Mouse (Mus musculus) hindbrain, embryonic 11.5 days (tissue): ENCODE data around the gene Tbc1d14. TPM values are rescaled to one million over a fixed set of nuclear protein-coding genes. Genes with fewer than 3 reads are reported as not detected.

ENCODE experiments used
- ATAC-seq: fragments of 200-750 bp; cut with Nextera tagmentation; 2 replicates; pipeline ENCODE4 v1.8.0; 2017; ENCODE audit warnings: mild to moderate bottlenecking, moderate TSS enrichment, moderate library complexity; ENCODE audit not compliant: low FRiP score
- DNase-seq: peaks from one replicate; pipeline ENCODE4 v3.0.0-alpha.2; 2015; ENCODE audit warnings: low spot score
- H3K27ac ChIP-seq: fragments of 300-500 bp; sonication (generic); 2 replicates; pipeline ENCODE4 v1.5.1; 2014; ENCODE audit warnings: mild to moderate bottlenecking, low read depth, low read length
- H3K27me3 ChIP-seq: fragments of 300-500 bp; sonication (generic); 2 replicates; pipeline ENCODE4 v1.6.1; 2014; ENCODE audit warnings: mild to moderate bottlenecking, low read length, moderate library complexity, mixed read lengths; ENCODE audit not compliant: control insufficient read depth, insufficient read depth
- H3K36me3 ChIP-seq: fragments of 300-500 bp; sonication (generic); 2 replicates; pipeline ENCODE4 v1.6.1; 2014; ENCODE audit warnings: mild to moderate bottlenecking, low read length, moderate library complexity, mixed read lengths; ENCODE audit not compliant: control insufficient read depth, insufficient read depth
- H3K4me1 ChIP-seq: fragments of 300-500 bp; sonication (generic); replicated peaks from 2 replicates; pipeline ENCODE4 v1.6.1; 2014; ENCODE audit warnings: low read length, mixed read lengths; ENCODE audit not compliant: control insufficient read depth, insufficient read depth
- H3K4me2 ChIP-seq: fragments of 300-500 bp; sonication (generic); replicated peaks from 2 replicates; pipeline ENCODE4 v1.6.1; 2014; ENCODE audit warnings: mild to moderate bottlenecking, low read depth, low read length
- H3K4me3 ChIP-seq: fragments of 300-500 bp; sonication (generic); 2 replicates; pipeline ENCODE4 v1.5.1; 2014; ENCODE audit warnings: low read depth, low read length
- H3K9ac ChIP-seq: fragments of 300-500 bp; sonication (generic); 2 replicates; pipeline ENCODE4 v1.6.1; 2014; ENCODE audit warnings: low read depth, low read length
- H3K9me3 ChIP-seq: fragments of 300-500 bp; sonication (generic); 2 replicates; pipeline ENCODE4 v1.6.1; 2016; ENCODE audit warnings: low read length; ENCODE audit not compliant: control insufficient read depth
- WGBS: fragments of 180-500 bp; shearing (Covaris S2); extraction: QIAGEN DNeasy Blood & Tissue Kit; methylation state at CpG from one replicate; pipeline ENCODE4 v1.1.7; 2014; 5-methylcytosine and 5-hydroxymethylcytosine counted together
- polyA plus RNA-seq: library from polyadenylated mRNA; unstranded; fragments of >200 nt; fragmentation: Nextera tagmentation; extraction: Ambion mirVana; gene quantifications from 2 replicates; pipeline ENCODE4 v1.2.1, GENCODE M21; 2014

Tbc1d14 gene
- polyA plus RNA-seq, 1 experiment from 2014 or later: 38.3 TPM

DNA sequence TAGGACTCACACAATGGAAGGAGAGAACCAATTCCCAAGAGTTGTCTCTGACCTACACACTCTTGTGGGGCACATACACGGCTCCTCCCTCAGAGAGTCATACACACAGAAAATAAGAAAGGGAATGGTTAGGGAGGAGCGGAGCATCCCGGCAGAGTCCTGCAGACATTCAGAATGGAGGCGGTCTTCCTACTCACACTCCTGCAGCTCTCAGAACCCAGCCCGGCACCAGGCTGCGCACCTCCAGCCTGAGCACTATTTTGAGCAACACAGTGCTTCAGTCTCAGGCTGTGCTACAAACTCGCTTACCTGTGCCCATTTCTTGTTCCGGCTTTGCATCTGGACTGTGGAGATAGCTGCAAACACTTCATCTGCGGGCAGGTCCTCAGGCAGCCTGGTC lies 98.4 kb downstream of the Tbc1d14 start:
- no peak overlapping the region for H3K9ac ChIP-seq
- no peaks in the 10 kb centered on the region for H3K9me3 ChIP-seq
- ATAC-seq (no peak), DNase-seq (no peak)
- H3K36me3 ChIP-seq: peaks cover 13% of the 10 kb centered on the region; the same call in 1 of the 2 replicates
- no peak overlapping the region for H3K4me2 ChIP-seq
- 92% methylated on average over 9 of the region's 9 CpGs for WGBS
- no peaks in the 10 kb centered on the region for H3K4me1 ChIP-seq
- no peaks in the 10 kb centered on the region for H3K27me3 ChIP-seq
- no peak overlapping the region for H3K27ac ChIP-seq
- H3K4me3 ChIP-seq: no peak overlapping the region

DNA sequence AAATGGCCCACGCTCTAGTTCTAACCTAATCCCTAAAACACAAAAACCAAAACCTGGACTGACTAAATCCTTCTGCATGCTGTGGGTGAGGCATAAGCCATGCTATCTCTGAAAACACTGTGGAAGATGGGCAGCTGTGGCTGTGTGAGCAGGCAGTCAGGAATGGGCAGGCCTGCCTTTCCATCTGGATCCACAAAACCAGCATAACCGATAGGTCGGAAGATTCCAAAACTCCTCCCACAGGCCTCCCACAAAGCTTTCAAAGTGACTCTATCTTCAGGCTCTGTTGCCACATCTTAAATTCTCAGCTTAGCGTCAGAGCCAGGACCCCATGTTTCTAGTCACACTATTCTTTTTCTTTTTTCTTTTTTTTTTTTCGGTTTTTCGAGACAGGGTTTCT lies 99.2 kb downstream of the Tbc1d14 start:
- Histone ChIP-seq H3K4me3 (no peak overlapping the region), H3K9me3 (no peaks in the 10 kb centered on the region), H3K27me3 (no peaks in the 10 kb centered on the region), H3K27ac (no peak overlapping the region), H3K36me3 (peaks cover 13% of the 10 kb centered on the region; the same call in 1 of the 2 replicates), H3K4me2 (no peak overlapping the region), H3K4me1 (no peaks in the 10 kb centered on the region), H3K9ac (no peak overlapping the region)
- ATAC-seq: no peak
- WGBS: 96% methylated on average over 6 of the region's 6 CpGs
- no peak for DNase-seq

DNA sequence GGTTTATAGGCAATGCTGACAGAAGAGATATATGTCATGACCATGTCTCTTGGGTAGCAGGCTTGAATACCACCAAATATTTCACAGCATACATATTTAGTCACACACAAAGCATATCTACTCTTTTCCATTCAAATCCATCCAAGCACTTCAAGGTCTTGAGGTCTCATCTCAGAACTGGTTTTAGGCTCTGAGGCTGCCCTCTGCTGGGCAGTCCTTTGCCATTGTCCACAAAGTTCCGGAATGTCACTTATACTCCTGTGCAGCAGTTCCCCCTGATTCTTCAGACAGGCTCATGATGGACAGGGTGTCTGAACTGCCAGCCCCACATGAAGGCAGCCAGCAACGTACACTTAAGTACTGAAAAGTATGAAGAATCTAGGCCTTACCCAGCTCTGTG lies 103.9 kb downstream of the Tbc1d14 start:
- 56% methylated on average over 2 of the region's 2 CpGs for WGBS
- ATAC-seq: no peak
- Histone ChIP-seq H3K4me2 (no peak overlapping the region), H3K27ac (no peak overlapping the region), H3K4me1 (peaks cover 5% of the 10 kb centered on the region), H3K27me3 (no peaks in the 10 kb centered on the region; the same call in 1 of the 2 replicates), H3K9ac (no peak overlapping the region), H3K4me3 (no peak overlapping the region), H3K9me3 (no peaks in the 10 kb centered on the region), H3K36me3 (peaks cover 6% of the 10 kb centered on the region; the same call in 1 of the 2 replicates)
- peak; percentile 46 for DNase-seq

DNA sequence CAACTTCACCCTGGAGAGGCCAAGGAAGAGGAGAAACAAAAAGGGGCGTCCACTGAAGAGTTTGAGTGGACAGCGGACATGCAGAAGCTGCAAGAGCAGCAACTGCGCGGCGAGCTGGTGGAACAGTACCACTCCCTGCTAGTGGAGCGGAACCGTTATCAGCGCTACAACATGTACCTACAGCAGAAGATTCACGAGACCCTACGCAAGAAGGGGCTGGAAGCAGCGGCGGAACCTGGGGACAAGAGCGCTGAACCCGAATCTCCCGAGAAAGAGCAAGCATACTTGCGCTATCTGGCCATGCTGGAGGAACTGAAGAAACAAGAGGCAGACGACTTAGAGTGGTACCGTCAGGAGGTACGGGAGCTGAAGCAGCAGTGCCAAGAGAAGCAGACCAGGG lies 107.8 kb downstream of the Tbc1d14 start:
- H3K36me3 ChIP-seq: no peaks in the 10 kb centered on the region
- H3K27ac ChIP-seq: no peak overlapping the region
- no peak for ATAC-seq
- peak overlapping the region; percentile 96 for H3K4me2 ChIP-seq
- H3K4me1 ChIP-seq: peaks cover 12% of the 10 kb centered on the region
- 33% methylated on average over 19 of the region's 19 CpGs for WGBS
- no peak overlapping the region; the same call in 1 of the 2 replicates for H3K9ac ChIP-seq
- DNase-seq: no peak
- no peaks in the 10 kb centered on the region for H3K9me3 ChIP-seq
- no peaks in the 10 kb centered on the region; the same call in 1 of the 2 replicates for H3K27me3 ChIP-seq
- H3K4me3 ChIP-seq: peak overlapping the region; percentile 55

DNA sequence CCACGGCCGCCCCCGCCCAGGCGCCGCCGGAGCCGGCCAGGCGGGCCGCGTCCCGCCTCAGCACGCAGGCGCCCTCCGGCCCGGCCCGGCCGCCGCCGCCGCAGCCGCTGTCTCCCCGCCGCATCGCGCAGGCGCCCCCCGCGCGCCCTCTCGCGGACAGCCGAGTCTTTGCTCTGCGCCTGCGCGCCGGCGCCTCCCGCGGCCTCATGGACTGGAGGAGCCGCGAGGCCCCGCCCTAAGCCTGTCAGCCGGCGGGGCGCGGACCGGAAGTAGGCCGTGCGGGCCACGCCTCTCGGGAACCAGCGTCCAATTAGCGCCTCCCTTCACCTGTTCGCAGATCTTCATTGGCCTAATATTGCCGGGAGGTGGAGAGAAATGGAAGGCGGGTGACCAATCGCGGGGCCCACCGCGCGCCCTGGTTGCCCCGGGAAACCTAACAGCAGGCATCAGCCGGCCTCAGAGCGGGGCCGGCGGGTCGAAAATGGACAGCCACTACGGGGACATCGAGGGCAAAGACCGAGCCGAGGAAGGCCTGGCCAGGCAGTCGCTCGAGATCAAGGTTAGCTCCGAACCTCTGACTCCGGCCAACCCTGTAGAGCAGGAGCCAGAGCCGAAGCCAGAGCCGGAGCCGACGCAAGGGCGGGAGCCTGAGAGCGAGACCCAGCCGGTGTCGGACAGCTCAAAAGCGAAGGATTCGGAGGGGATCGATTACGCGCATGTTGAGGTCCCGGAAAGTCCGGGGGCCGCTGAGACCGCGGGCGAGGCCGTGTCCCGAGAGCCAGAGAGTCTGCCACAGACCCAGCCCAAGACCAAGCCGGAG lies 108.7 kb downstream of the Tbc1d14 start, which contains the start of the genes Tada2b and Ccdc96:
Gene Tada2b, minus strand, starts transcription at position 115 of the 820 bp plus-strand sequence.
Gene Ccdc96, plus strand, starts transcription at position 418 of the 820 bp plus-strand sequence.
- Histone ChIP-seq H3K36me3 (no peaks in the 10 kb centered on the region), H3K4me2 (peak within 1 kb of the TSS; percentile 96), H3K4me3 (peak within 1 kb of the TSS; percentile 88), H3K27me3 (no peaks in the 10 kb centered on the region; the same call in 1 of the 2 replicates), H3K27ac (peak within 1 kb of the TSS; percentile 70), H3K4me1 (peaks cover 12% of the 10 kb centered on the region), H3K9ac (peak within 1 kb of the TSS; percentile 93), H3K9me3 (no peaks in the 10 kb centered on the region)
- WGBS: under 1% methylated on average over 74 of the region's 97 CpGs
- ATAC-seq: peak; percentile 97
- DNase-seq: peak; percentile 98

- 2% methylated on average over 58 of the region's 58 CpGs for WGBS
- H3K9me3 ChIP-seq: no peaks in the 10 kb centered on the region
- H3K4me3 ChIP-seq: peak overlapping the region; percentile 88
- peaks cover 12% of the 10 kb centered on the region for H3K4me1 ChIP-seq
- no peaks in the 10 kb centered on the region for H3K36me3 ChIP-seq
- H3K4me2 ChIP-seq: peak overlapping the region; percentile 75
- ATAC-seq (peak; percentile 13), DNase-seq (peak; percentile 65)
- peak overlapping the region; percentile 93 for H3K9ac ChIP-seq
- H3K27ac ChIP-seq: peak overlapping the region; percentile 70
- no peaks in the 10 kb centered on the region; the same call in 1 of the 2 replicates for H3K27me3 ChIP-seq
Measured at GRCm38 (mm10) chr5:36483203-36484101, 109.6 kb downstream of the Tbc1d14 start.

DNA sequence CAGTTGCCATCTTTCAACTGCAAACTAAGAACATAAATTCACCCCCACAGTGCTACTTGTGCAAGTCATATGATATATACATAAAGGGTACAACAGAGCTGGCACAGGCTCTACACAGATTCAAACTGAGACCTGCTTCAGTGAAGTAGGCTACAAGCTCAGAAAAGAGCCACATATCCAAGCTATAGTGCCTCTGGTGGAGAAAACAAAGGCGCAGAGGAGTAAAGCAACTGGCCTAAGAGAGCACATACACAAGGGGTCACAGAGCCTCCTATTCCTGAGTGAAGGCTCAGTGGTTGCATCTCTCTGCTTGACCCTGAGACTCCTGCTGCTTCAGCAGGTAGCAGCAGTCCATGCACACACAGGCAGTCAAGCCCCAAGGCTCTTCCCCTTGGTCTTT lies 112.0 kb downstream of the Tbc1d14 start:
- Histone ChIP-seq H3K27ac (no peak overlapping the region), H3K9me3 (no peaks in the 10 kb centered on the region), H3K4me1 (peaks cover 12% of the 10 kb centered on the region), H3K4me3 (no peak overlapping the region), H3K4me2 (no peak overlapping the region), H3K9ac (no peak overlapping the region), H3K27me3 (no peaks in the 10 kb centered on the region; the same call in 1 of the 2 replicates), H3K36me3 (no peaks in the 10 kb centered on the region)
- DNase-seq (no peak), ATAC-seq (no peak)
- 71% methylated on average over 1 of the region's 1 CpGs for WGBS

DNA sequence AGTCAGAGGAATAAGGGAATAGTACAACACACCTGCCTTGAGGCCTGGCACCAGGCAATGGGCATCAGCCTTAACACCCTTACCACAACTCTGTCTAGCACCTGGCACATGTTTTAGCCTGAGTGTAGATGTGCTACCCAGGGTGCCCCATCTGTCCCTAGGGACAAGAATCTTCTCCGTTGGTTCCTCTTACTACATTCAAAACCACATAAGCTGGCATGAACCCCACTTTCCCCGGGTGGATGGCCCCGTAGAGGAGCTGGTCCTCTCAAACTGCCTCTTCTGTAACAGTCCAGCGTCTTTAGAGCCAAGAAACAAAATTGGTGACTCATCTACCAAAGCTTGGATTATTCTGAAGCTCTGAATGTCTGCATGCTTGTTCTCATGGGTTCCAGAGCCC lies 112.7 kb downstream of the Tbc1d14 start:
- DNase-seq (no peak), ATAC-seq (no peak)
- peaks cover 12% of the 10 kb centered on the region for H3K4me1 ChIP-seq
- no peaks in the 10 kb centered on the region for H3K9me3 ChIP-seq
- H3K9ac ChIP-seq: no peak overlapping the region
- H3K27ac ChIP-seq: no peak overlapping the region
- no peak overlapping the region for H3K4me3 ChIP-seq
- WGBS: 89% methylated on average over 4 of the region's 4 CpGs
- no peaks in the 10 kb centered on the region; the same call in 1 of the 2 replicates for H3K27me3 ChIP-seq
- H3K36me3 ChIP-seq: no peaks in the 10 kb centered on the region
- H3K4me2 ChIP-seq: no peak overlapping the region
